Mouse (Mus musculus) kidney, postnatal 0 days (tissue): ENCODE data around the gene Exph5. TPM values are rescaled to one million over a fixed set of nuclear protein-coding genes. Genes with fewer than 3 reads are reported as not detected.

Source experiments
- ATAC-seq: fragments of 200-750 bp; cut with Nextera tagmentation; replicated peaks from 2 replicates; pipeline ENCODE4 v1.8.0; 2017; ENCODE audit warnings: low read depth, moderate number of reproducible peaks, moderate TSS enrichment, moderate library complexity; ENCODE audit not compliant: low FRiP score
- DNase-seq: peaks from one replicate; pipeline ENCODE4 v3.0.0-alpha.2; 2016; ENCODE audit warnings: low spot score
- H3K27ac ChIP-seq: fragments of 300-500 bp; sonication (generic); 2 replicates; pipeline ENCODE4 v1.5.1; 2014; ENCODE audit warnings: mild to moderate bottlenecking
- H3K27me3 ChIP-seq: fragments of 300-500 bp; sonication (generic); 2 replicates; pipeline ENCODE4 v1.6.1; 2014; ENCODE audit warnings: low read length, mixed read lengths; ENCODE audit not compliant: insufficient read depth
- H3K36me3 ChIP-seq: fragments of 300-500 bp; sonication (generic); 2 replicates; pipeline ENCODE4 v1.6.1; 2014; ENCODE audit warnings: low read length, mixed read lengths; ENCODE audit not compliant: insufficient read depth
- H3K4me1 ChIP-seq: fragments of 300-500 bp; sonication (generic); replicated peaks from 2 replicates; pipeline ENCODE4 v1.6.1; 2014; ENCODE audit warnings: antibody characterized with exemption, low read length, mixed read lengths; ENCODE audit not compliant: insufficient read depth
- H3K4me2 ChIP-seq: fragments of 300-500 bp; sonication (generic); 2 replicates; pipeline ENCODE4 v1.6.1; 2014; ENCODE audit warnings: mild to moderate bottlenecking, low read length, moderate library complexity, mixed read lengths
- H3K4me3 ChIP-seq: fragments of 300-500 bp; sonication (generic); replicated peaks from 2 replicates; pipeline ENCODE4 v1.5.1; 2014; ENCODE audit warnings: low read depth, low read length
- H3K9ac ChIP-seq: fragments of 300-500 bp; sonication (generic); 2 replicates; pipeline ENCODE4 v1.6.1; 2014; ENCODE audit warnings: low read depth, low read length
- H3K9me3 ChIP-seq: fragments of 300-500 bp; sonication (generic); replicated peaks from 2 replicates; pipeline ENCODE4 v1.6.1; 2016; ENCODE audit warnings: low read length, inconsistent platforms, mixed read lengths
- CTCF ChIP-seq: IDR thresholded peaks from 2 replicates; pipeline ENCODE4 v1.5.1; 2016; ENCODE audit warnings: antibody characterized with exemption, low read depth, mild to moderate bottlenecking, moderate library complexity
- WGBS: fragments of 180-500 bp; shearing (Covaris S2); extraction: QIAGEN DNeasy Blood & Tissue Kit; methylation state at CpG from one replicate; pipeline ENCODE4 v1.1.7; 2014; 5-methylcytosine and 5-hydroxymethylcytosine counted together
- polyA plus RNA-seq: library from polyadenylated mRNA; unstranded; fragments of >200 nt; fragmentation: Nextera tagmentation; extraction: Ambion mirVana; gene quantifications from 2 replicates; pipeline ENCODE4 v1.2.1, GENCODE M21; 2015

Gene Exph5
- polyA plus RNA-seq, 1 experiment from 2014 or later = 2.4 TPM

DNA sequence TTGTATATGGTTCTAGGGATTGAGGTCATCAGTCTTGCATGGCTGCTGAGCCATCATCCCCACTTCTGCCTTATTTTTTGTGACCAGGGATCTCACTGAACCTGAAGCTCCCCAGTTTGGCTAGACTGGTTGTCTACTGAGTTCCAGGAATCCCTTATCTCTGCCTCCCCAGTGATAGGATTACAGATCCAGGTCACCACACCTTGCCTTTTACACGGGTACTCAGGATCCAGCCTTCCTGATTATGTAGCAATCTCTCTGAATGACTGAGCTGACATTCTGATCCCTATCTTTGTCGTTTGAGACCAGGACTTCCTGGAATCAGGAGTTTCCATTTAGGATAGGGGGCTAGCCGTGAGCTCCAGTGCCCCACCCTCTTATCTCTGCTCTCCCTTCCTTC, 69.9 kb downstream of the Exph5 start:
- no peak for TF ChIP-seq CTCF
- Histone ChIP-seq H3K4me1 (no peaks in the 10 kb centered on the region), H3K4me3 (no peak overlapping the region), H3K27me3 (no peaks in the 10 kb centered on the region), H3K27ac (no peak overlapping the region), H3K9me3 (no peaks in the 10 kb centered on the region), H3K9ac (no peak overlapping the region), H3K36me3 (0 out of 2 replicates have a peak, but pooled peaks cover 6% of the 10 kb centered on the region), H3K4me2 (no peak overlapping the region)
- no peak for ATAC-seq
- no peak for DNase-seq
- 60% methylated on average over 3 of the region's 3 CpGs for WGBS

- H3K27ac ChIP-seq = no peak overlapping the region
- no peak overlapping the region for H3K4me2 ChIP-seq
- H3K9me3 ChIP-seq = no peaks in the 10 kb centered on the region
- H3K27me3 ChIP-seq = no peaks in the 10 kb centered on the region
- DNase-seq = no peak
- no peaks in the 10 kb centered on the region for H3K4me1 ChIP-seq
- H3K36me3 ChIP-seq = 0 out of 2 replicates have a peak, but pooled peaks cover 6% of the 10 kb centered on the region
- TF ChIP-seq CTCF = peak; percentile 28; the same call in 1 of the 2 replicates
- 76% methylated on average over 4 of the region's 4 CpGs for WGBS
- ATAC-seq = no peak
- H3K4me3 ChIP-seq = no peak overlapping the region
- no peak overlapping the region for H3K9ac ChIP-seq
These were observed 74.4 kb downstream of the Exph5 start for GRCm38 (mm10) chr9:53375907-53376306.

DNA sequence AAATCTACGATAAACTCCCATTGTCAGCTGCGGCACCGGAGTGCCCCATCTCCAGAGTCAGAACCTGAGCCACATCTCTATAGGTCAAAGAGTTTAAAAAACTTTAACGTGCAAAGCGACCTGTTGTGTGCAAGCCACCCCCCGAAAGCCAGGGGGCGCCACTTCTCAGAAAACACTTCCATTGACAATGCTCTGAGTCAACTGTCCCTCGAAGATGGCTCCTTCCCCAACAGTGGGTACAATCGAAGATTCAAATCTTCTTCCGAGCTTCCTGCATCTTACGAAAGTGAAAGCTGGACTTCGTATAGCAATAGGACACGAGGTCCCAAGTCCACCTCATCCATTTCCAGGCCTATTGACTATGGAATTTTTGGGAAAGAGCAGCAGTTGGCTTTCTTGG, 75.3 kb downstream of the Exph5 start:
- H3K4me1 ChIP-seq = no peaks in the 10 kb centered on the region
- H3K27ac ChIP-seq = no peak overlapping the region
- WGBS = 88% methylated on average over 13 of the region's 13 CpGs
- no peak overlapping the region for H3K4me2 ChIP-seq
- H3K36me3 ChIP-seq = 0 out of 2 replicates have a peak, but pooled peaks cover 6% of the 10 kb centered on the region
- H3K27me3 ChIP-seq = no peaks in the 10 kb centered on the region
- DNase-seq = no peak
- H3K9ac ChIP-seq = no peak overlapping the region
- TF ChIP-seq CTCF = peak; percentile 35; the same call in 1 of the 2 replicates
- no peaks in the 10 kb centered on the region for H3K9me3 ChIP-seq
- no peak overlapping the region for H3K4me3 ChIP-seq
- ATAC-seq = no peak

GRCm38 (mm10) chr9:53377597-53377996, 76.1 kb downstream of the Exph5 start:
- WGBS = 60% methylated on average over 5 of the region's 5 CpGs
- Histone ChIP-seq H3K27me3 (no peaks in the 10 kb centered on the region), H3K36me3 (0 out of 2 replicates have a peak, but pooled peaks cover 6% of the 10 kb centered on the region), H3K9me3 (no peaks in the 10 kb centered on the region), H3K9ac (no peak overlapping the region), H3K4me3 (no peak overlapping the region), H3K4me1 (no peaks in the 10 kb centered on the region), H3K27ac (no peak overlapping the region), H3K4me2 (no peak overlapping the region)
- no peak for TF ChIP-seq CTCF
- DNase-seq (no peak), ATAC-seq (no peak)

- H3K4me2 ChIP-seq = no peak overlapping the region
- no peak overlapping the region for H3K27ac ChIP-seq
- no peaks in the 10 kb centered on the region for H3K9me3 ChIP-seq
- no peak overlapping the region for H3K4me3 ChIP-seq
- TF ChIP-seq CTCF = no peak
- DNase-seq (no peak), ATAC-seq (no peak)
- 76% methylated on average over 3 of the region's 3 CpGs for WGBS
- H3K27me3 ChIP-seq = no peaks in the 10 kb centered on the region
- H3K9ac ChIP-seq = no peak overlapping the region
- 0 out of 2 replicates have a peak, but pooled peaks cover 6% of the 10 kb centered on the region for H3K36me3 ChIP-seq
- no peaks in the 10 kb centered on the region for H3K4me1 ChIP-seq
These were observed 76.7 kb downstream of the Exph5 start for GRCm38 (mm10) chr9:53378171-53378570.

DNA sequence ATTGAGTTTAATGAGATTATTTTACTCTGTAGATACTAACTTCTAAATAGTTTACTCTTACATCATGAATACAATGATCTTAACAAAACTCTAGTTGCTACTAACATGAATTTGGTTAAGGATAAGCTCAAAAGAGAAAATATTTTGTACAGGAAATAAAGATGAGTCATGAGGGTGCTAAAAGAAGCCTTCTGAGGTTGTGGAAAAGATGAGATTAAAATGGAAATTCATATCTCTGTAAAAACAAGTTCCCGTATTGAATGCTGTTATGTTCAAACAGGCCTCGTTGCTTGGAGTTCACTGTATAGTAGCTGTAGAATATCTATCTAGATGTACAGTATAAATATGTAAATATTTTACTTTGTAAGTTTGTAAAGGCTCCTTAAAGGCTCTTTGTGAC, 79.1 kb downstream of the Exph5 start:
- Histone ChIP-seq H3K4me1 (no peaks in the 10 kb centered on the region), H3K4me3 (no peak overlapping the region), H3K4me2 (no peak overlapping the region), H3K9ac (no peak overlapping the region), H3K36me3 (no peaks in the 10 kb centered on the region), H3K27ac (no peak overlapping the region), H3K27me3 (no peaks in the 10 kb centered on the region), H3K9me3 (no peaks in the 10 kb centered on the region)
- DNase-seq (no peak), ATAC-seq (no peak)
- TF ChIP-seq CTCF = no peak
- 79% methylated on average over 2 of the region's 2 CpGs for WGBS

GRCm38 (mm10) chr9:53381113-53381615, 79.7 kb downstream of the Exph5 start:
- no peaks in the 10 kb centered on the region for H3K27me3 ChIP-seq
- no peak overlapping the region for H3K9ac ChIP-seq
- no peak for ATAC-seq
- no peaks in the 10 kb centered on the region for H3K9me3 ChIP-seq
- 73% methylated on average over 4 of the region's 5 CpGs for WGBS
- no peak overlapping the region for H3K4me3 ChIP-seq
- 0 out of 2 replicates have a peak, but pooled peaks have one; percentile 19 for TF ChIP-seq CTCF
- H3K4me2 ChIP-seq = no peak overlapping the region
- no peak for DNase-seq
- no peak overlapping the region for H3K27ac ChIP-seq
- H3K4me1 ChIP-seq = no peaks in the 10 kb centered on the region
- H3K36me3 ChIP-seq = no peaks in the 10 kb centered on the region
